ENCODE assay signal across 13 mouse cellular contexts in genomic region chr2:93115303-93115702, GRCm38 (mm10).
"Had no signal": no experiment of that assay in that cellular context is flagged by ENCODE, and none has a peak within 500 bp of the region (broad histone marks: within the 10 kb centered on the region; RNA-seq: fewer than 3 reads in every experiment).

No protein-coding gene starts in this region.

- H3K27ac ChIP-seq: layer of hippocampus, adult 2 months; liver, embryonic 15.5 days; midbrain, embryonic 13.5 days; neural tube, embryonic 15.5 days had no signal

- H3K4me2 ChIP-seq: liver, embryonic 11.5 days; liver, embryonic 15.5 days; midbrain, embryonic 13.5 days; neural tube, embryonic 15.5 days had no signal

- H3K4me3 ChIP-seq: layer of hippocampus, adult 2 months; liver, embryonic 15.5 days; midbrain, embryonic 13.5 days; myocyte; neural tube, embryonic 15.5 days had no signal

- ATAC-seq: inflammation-experienced regulatory T-cells, adult 6 months; intestine, postnatal 0 days; midbrain, embryonic 13.5 days had no signal

- DNase-seq: kidney, adult 9 months; left cerebral cortex, postnatal 4 days; right cerebral cortex, adult 18-20 months; right cerebral cortex, postnatal 25 days; thymus, postnatal 36 days had no signal

- H3K9me3 ChIP-seq: liver, embryonic 15.5 days; midbrain, embryonic 13.5 days; neural tube, embryonic 15.5 days had no signal

- H3K36me3 ChIP-seq: liver, embryonic 15.5 days; midbrain, embryonic 13.5 days; neural tube, embryonic 15.5 days had no signal

- H3K27me3 ChIP-seq: liver, embryonic 15.5 days; neural tube, embryonic 15.5 days had no signal

- H3K9ac ChIP-seq: liver, embryonic 15.5 days; midbrain, embryonic 13.5 days; neural tube, embryonic 15.5 days had no signal
